Mouse (Mus musculus) 416B (cell line): ENCODE results near the gene Rsrc1.

Experiments
- DNase-seq: peaks from one replicate; pipeline ENCODE4 v3.0.0; 2011; ENCODE audit warnings: low read depth

The Rsrc1 gene

DNA sequence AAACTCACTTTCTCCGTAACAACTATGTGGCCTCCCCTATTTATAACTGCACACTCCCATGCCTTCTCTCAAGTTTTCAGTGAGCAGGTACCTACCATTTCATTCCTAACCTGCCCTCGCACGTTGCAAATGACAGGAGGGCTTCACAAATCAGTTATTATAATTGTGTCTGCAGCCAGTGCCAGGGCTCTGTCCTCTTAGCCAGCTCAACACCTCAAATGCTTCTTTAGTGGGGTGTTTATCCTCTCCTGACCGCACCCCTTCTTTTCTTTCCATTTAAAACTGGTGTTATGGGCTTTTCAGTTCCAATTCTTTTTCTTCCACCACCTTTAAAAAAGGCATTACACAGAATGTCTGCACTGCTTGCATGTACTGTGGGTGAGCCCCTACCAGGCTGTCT, 391.0 kb downstream of the Rsrc1 start:
- no peak for DNase-seq

DNA sequence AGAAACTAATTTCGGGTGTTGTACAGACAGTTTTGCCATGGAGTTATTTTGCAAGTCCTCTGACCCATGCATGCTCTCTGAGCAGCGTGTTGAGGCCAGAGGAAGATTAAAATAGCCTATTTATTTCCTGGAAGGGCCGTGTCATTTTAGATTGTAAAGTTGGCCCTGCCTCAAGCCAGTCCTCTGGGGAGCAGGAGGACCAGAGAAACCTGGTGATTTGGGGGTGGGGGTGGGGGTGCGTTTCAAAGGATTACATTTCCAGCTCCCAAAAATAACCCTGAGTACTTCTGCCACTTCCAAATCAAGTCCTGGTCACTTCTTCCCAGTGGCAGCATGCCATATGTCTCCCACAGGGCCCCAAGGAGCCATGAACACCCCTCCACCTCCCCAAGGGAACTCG, 391.6 kb downstream of the Rsrc1 start:
- peak; percentile 14 for DNase-seq

DNA sequence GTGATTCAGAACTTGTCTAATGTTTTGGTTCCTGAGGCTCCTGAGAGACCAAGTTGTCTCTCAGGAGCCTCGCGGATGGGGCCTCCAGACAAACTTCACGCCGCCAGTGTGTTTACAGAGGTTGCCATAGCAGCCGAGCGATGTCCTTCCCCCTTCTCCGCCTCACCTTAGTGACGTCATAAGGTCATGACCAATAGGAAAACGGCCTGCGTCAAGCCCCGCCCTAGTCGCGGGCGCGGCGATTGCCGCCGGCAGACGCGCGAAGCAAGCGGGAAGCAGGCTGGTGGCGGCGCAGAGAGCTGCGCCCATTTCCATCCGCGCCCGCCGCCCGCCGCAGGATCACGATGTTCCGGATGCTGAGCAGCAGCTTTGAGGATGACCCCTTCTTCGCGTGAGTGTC, 392.7 kb downstream of the Rsrc1 start, which contains the start of gene Mlf1:
Gene Mlf1 (plus strand): TSS at position 226 of the 400 bp plus-strand sequence.
- peak; percentile 93 for DNase-seq

DNA sequence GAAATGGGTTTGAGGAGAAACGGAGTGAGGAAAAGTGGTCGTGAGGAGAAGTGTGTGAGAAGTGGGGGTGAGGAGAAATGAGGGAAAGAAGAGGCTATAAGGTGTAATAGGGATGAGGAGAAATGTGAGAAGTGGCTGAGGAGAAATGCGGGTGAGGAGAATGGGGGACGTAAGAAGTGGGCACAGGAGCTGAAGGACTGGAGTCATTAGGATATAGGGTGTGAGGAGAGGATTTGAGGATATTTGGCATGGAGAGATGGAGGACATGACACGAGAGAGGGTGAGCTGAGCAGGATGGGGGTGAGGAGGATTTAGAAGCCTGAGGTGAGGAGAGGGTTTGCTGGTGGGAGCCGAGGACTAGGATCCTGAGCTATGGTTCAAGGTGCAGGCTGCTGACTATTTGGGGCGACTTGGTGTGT, 393.2 kb downstream of the Rsrc1 start:
- DNase-seq, result no peak

DNA sequence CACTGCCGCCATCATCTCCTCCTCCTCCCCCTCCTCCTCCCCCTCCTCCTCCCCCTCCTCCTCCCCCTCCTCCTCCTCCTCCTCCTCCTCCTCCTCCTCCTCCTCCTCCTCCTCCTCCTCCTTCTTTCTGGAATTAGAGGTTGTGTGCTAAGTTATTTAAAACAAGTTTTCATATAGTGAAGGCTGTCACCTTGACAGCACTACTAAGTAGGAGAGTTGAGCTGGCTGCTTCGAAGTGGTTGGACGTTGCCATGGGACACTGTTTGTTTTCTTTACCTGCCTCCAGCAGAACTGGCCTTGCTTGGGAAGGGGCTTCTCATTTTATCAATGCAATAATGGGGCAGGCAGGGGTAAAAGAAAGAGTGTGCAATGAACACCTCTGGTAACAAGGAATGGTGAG, 393.9 kb downstream of the Rsrc1 start, which contains the start of gene Gm17402:
Gene Gm17402 (minus strand): TSS at position 101 of the 400 bp plus-strand sequence.
- DNase-seq, result no peak

DNA sequence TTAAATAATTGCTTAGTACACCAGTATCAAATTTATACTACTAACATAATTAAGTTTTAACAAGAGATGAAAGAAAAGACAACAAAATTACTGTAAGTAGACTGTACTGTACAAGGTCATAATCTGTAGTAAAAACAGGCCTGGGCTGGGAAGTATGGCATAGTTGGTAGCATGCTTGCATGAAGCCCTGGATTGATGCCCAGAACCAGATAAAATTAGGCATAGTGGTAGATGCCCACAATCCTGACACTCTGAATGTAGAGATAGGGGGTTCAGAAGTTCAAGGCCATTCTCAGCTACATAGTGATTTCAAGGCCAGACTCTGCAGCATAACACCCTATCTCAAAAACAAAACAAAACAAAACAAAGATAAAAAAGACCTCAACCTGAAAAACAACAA, 397.0 kb downstream of the Rsrc1 start:
- peak; percentile 70 for DNase-seq
